Mouse (Mus musculus) liver, embryonic 14.5 days (tissue): ENCODE data around the gene Dusp12.

Source experiments
- CTCF ChIP-seq: IDR thresholded peaks from 2 replicates; pipeline ENCODE4 v1.5.1; 2016; ENCODE audit warnings: antibody characterized with exemption, low read depth, control low read depth
- EP300 ChIP-seq: IDR thresholded peaks from 2 replicates; pipeline ENCODE4 v1.6.1; 2016; ENCODE audit warnings: antibody characterized with exemption, low read depth

- TF ChIP-seq CTCF (no peak), EP300 (no peak)
Measured at GRCm38 (mm10) chr1:170928467-170928866, 43.1 kb upstream of the Dusp12 start.
